Mouse (Mus musculus) CD4-positive helper T cell, adult 2 months (primary cell): ENCODE data around the gene Qdpr.

Experiments used
- DNase-seq: peaks from one replicate; pipeline ENCODE4 v3.0.0-alpha.2; 2012; ENCODE audit warnings: low read depth, missing footprints, low spot score

The Qdpr gene

DNA sequence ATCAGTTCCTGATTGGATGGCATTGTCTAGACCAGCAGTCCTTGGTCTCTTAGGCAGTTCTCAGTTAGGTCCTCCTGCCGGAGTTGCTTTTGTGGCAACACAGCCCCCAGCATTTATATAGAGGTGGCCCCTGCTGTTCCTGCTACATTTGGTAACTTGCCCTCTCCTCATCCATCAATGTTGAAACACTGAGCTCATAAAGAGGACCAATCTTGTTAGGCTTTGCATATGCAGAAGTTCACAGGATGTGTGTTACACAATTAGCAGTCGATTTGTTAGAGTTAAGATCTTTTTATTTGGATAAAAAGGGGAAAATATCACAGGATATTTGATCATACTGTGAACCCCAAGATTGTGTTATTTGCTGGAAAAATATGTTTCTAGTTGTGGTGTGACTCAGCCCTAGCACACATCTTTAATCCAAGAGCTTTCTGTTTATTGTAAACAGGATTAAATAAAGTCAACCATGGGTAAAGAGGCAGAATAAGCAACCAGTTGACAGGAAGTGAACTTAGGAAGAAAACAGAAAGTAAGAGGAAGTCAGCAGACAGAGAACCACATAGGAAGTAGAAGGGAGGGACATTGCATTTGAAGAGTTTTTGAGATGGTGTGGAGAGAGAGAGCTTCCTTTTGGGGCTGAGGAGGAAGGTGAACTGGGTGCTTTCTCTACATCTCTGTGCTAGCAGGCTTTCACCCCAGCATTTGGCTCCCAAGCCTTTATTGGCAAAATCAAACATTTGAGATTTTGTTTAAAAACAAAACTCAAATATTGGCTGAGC lies 65.8 kb downstream of the Qdpr start:
- no peak for DNase-seq
